Mouse (Mus musculus) embryo, embryonic 9.5 days (tissue): ENCODE data around the gene Arhgap19.

Experiments used
- DNase-seq: peaks from one replicate; pipeline ENCODE4 v3.0.0-alpha.2; 2017; ENCODE audit errors: extremely low spot score

Arhgap19 gene

DNA sequence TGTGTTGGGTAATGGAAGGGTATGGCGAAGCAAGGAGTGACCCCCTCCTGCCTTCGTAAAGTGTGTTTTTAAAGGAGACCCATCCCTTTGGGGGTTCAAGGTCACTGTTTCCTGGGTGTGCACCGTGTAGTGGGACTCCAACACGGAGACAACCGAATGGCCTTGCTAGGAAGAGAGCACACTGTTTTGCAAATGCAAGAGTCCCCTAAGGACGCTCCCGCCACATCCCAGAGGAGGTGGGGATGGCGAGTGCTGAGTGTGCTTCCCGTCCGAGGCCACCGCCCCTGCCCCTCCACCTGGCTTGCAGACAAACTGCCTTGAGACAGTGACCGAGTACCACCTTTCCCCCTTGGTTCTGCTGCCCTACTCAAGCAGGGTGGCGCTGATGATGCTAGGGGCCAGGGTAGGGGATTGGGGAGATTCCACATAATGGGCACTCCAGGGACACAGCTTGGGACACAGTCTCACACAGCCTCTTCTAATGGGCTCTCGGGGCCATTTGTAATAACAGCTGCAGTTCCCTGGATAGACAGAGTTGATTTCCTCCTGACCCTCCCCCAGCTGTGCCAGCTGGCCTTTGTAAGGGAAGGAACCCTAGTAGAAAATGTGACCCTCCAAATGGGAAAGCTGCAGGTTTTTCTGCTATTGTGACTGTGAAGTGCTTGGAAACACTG is 30.0 kb upstream of the Arhgap19 start:
- no peak for DNase-seq

- no peak for DNase-seq
Measured at GRCm38 (mm10) chr19:41831101-41831570, 29.3 kb upstream of the Arhgap19 start.

DNA sequence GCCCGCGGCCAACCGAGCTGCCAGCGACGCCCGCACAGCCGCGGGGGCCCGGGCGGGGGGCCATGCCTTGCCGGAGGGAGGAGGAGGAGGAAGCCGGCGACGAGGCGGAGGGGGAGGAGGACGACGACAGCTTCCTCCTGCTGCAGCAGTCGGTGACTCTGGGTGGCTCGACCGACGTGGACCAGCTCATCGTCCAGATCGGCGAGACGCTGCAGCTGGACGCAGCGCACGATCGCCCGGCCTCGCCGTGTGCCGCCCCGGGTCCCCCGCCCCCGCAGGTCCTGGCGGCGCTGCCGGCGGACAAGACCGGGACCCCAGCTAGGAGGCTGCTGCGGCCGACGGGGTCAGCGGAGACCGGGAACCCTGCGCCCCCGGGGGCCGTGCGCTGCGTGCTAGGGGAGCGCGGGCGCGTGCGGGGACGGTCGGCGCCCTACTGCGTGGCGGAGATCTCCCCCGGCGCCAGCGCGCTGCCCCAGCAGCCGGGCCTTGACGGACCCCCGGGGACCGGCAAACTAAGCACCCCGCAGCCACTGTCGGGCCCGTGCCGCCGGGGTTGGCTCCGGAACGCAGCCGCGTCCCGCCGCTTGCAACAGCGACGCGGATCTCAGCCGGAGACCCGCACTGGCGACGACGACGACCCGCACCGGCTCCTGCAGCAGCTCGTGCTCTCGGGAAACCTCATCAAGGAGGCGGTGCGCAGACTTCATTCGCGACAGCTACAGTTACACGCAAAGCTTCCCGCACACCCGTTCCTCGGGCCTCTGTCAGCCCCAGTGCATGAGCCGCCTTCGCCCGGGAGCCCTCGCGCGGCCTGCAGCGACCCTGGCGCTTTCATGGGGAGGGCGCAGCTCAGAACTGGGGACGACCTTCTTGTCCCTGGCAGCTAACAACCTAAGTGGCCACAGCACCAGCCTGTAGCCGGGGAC is 28.5 kb upstream of the Arhgap19 start:
- DNase-seq = peak; percentile 72

- DNase-seq = peak; percentile 97
Measured at GRCm38 (mm10) chr19:41829381-41830105, 27.7 kb upstream of the Arhgap19 start, which contains the start of gene Frat1. TSS of gene Frat1 (plus strand) at chr19:41829970.

DNA sequence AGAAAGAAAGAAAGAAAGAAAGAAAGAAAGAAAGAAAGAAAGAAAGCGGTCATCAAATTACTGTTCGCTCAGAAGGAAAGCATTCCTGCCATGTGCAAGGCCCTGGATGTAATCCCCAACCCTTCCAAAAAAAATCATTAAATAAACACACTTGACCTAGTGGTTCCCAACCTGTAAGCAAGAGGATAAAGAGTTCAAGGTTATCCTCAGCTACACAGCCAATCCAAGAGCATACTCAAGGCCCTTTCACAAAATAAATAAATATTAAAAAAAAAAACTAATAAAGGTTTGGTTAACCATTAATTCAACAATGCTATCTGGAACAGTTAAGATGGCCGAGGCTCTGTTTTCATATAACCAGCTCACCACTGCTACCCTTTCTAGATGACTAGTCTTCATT is 27.1 kb upstream of the Arhgap19 start:
- DNase-seq = no peak

DNA sequence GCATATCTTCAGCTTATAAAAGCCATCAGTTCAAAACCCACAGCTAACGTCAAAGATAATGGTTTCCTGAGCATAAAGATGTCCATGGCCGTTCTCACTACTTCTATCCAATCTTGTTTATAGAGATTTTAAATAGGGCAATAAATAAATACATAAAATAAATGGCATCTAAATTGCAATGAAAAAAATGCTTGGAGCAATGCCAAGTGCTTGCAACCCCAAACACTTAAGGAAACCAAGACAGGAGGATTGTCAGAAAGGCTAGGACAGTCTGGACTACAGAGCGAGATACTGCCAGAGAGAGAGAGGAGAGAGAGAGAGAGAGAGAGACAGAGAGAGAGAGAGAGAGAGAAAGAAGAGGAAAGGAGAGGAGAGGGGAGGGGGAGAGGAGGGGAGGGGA is 24.7 kb upstream of the Arhgap19 start:
- DNase-seq = no peak

GRCm38 (mm10) chr19:41824950-41825349 is 23.1 kb upstream of the Arhgap19 start:
- DNase-seq = no peak

DNA sequence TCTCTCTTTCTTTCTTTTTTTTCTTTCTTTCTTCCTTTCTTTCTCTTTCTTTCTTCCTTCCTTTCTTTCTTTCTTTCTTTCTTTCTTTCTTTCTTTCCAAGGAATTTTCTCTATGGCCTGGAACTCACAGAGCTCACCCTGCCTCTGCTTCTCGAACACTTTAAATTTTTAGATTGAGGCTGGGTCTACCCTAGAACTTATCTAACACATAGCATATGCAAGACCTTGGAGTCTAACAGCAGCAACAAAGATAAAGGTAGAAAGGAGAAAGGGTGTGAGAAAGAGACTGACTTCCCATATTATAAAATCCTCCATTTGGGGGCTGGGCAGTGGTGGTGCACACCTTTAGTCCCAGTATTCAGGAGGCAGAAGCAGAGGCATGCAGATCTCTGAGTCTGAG is 20.7 kb upstream of the Arhgap19 start:
- no peak for DNase-seq

- DNase-seq = no peak
Measured at GRCm38 (mm10) chr19:41821436-41821835, 19.6 kb upstream of the Arhgap19 start.

GRCm38 (mm10) chr19:41818749-41819148 is 16.9 kb upstream of the Arhgap19 start:
- no peak for DNase-seq

- no peak for DNase-seq
Measured at GRCm38 (mm10) chr19:41817325-41817724, 15.5 kb upstream of the Arhgap19 start.

DNA sequence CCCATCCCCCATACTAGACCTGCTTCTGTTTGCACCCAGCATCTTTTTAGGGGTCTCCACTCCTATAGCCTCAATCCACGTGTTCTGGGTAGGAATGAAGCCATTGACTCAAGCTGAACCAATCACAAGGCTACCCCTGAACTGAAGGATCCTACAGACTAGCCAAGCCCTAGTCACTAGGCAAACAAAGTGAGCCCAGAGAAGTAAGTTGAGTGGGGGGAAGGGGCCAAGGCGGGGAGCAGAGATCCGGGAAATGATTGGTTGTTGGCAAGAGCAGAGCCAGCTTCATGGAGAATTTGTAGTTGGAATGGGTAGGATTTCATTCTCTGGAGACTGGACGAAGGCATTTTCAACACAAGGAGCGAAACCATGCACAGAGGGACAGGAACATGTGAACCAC is 15.1 kb upstream of the Arhgap19 start:
- DNase-seq = no peak

DNA sequence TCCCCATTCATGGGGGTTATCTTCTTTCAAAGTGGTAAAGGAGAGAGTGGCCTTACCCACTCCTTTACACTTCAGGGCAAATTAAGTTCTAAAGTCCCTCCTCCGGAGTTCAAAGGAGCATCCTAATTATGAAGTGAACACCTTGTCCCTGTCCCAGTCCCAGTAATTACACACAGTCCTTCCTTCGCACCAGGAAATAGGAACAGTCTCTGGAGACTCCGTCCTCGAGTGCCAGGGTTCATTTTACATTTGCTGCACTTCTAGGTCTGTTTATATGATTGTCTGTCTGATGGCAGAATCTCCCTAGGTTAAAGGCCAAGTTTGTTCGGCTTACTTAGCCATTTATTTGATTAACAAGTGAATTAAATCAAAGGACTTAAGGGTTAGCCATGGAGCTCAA is 14.6 kb upstream of the Arhgap19 start:
- no peak for DNase-seq

DNA sequence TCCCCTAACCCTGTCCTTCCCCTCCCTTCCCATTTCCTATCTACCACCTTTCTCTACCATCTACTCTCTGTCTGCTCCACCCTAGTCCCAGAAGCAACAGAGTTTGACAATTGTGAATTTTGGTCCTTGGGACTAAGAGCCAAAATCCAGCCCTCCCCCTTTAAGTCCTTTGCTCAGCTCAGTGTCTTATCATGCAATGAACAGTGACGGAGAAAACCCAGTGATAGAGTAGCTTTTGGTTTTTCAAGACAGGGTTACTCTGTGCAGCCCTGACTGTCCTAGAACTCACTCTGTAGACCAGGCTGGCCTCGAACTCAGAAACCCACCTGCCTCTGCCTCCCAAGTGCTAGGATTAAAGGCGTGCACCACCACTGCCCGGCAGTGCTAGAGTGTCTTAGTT is 11.5 kb upstream of the Arhgap19 start:
- no peak for DNase-seq

GRCm38 (mm10) chr19:41812525-41812924 is 10.7 kb upstream of the Arhgap19 start:
- DNase-seq = no peak

DNA sequence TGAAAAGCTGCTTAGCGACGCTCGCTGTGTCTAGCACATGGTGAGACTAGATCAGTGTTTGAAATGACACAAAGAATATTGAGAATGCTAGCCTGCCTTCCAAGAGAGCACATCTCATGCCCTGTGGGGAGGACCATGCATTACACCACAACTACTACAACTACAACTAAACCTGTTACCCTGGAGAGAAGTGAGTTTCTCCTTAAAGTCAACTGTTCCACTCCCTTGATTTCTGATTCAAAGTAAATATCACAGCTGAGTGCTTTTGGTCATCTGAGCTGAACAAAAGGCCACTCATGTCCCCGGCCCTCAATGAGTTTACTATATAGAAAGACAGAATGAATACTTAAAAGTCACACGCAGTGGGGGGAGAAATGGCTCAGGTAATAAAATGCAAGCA is 8.2 kb upstream of the Arhgap19 start:
- DNase-seq = no peak

DNA sequence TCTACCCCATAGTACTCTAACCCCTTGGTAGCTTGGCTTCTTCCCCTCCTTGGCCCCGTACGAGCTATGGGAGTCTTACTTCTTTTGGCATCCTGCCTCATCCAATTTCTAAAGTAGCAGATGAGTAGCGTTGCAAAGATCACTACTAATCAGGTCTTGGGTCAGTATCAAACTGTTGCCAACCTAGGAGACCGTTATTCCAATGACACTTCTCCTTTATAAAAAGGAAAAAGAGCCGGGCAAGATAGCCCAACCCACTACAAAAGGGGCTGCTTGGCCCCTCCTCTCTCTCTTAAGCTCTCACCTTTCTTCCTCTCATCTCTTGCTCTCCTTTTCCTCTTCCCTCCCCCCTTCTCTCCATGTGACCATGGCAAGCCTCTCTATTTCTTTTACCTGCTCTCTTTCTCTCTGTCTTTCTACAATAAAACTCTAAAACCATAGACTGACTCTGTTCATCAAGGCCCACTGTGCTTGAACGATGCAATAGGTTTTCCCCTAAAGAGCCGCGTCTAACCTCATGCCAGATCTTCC is 6.3 kb upstream of the Arhgap19 start:
- no peak for DNase-seq

- no peak for DNase-seq
Measured at GRCm38 (mm10) chr19:41807497-41807896, 5.7 kb upstream of the Arhgap19 start.

- no peak for DNase-seq
Measured at GRCm38 (mm10) chr19:41805831-41806230, 4.0 kb upstream of the Arhgap19 start.

DNA sequence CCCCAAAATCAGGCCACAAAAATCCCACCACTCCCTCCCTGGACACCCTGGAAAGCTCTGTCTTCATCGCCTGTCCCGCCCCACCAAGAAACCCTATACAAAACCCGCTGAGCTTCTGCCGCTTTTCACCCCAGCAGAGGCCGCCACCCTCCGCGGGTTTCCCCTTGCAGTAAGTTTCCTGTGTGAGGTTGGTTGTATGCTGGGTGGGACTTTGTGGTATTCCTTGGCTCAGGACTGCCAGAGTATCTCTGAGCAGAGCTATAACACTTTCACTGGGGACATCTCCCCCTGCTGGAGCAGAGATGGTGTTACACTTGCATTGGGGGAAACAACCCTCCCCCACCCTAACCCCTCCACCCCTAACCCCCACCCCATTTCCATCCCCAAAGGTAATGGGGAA is 1.5 kb upstream of the Arhgap19 start:
- DNase-seq = peak; percentile 26

DNA sequence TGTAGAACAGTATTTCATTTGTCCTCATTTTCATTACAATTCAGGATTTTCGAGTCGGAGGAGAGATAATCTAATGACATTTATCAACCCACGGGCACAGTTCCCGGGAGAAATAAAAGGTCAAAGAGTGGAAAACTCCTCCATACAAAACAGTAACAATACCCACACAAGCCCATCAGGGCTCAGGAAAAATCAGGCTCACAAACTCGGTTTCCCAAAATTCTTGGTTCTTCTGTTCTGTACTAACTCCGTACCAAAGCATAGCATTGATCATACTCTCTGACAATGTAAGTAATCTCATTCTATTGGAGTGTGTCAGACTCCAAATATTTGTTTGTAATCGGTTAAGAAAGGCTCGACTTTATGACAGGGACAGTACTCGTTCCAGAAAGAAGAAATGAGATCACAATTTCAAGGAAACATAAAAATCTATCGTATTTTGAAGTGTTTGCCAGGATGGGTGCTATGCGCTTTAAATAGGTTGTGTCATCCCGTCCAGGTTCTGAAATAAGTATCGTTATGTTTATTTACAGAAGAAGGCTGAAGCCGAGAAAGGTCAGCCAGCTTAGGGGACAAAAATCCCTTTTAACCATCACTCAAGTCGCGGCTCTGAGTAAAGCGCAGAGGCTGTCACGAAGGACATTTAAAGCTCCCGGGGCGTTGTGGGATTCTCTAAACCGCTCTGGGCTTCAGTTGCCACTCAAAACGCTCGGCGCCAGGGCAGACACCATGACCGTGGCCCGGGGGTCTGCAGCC is 683 bp downstream of the Arhgap19 start:
- no peak for DNase-seq
